Mouse (Mus musculus) layer of hippocampus, adult 2 months (tissue): ENCODE measurements around the gene Actn2. TPM values are rescaled to one million over a fixed set of nuclear protein-coding genes. Genes with fewer than 3 reads are reported as not detected.

Experiments used
- DNase-seq, 2 experiments: peaks; one replicate each; pipeline ENCODE4 v3.0.0; 2022; ENCODE audit warnings: low spot score in 2 of 2
- H3K27ac ChIP-seq: fragments of 200-600 bp; 2 replicates; pipeline ENCODE4 v1.8.1; 2022
- H3K4me3 ChIP-seq: fragments of 200-600 bp; 2 replicates; pipeline ENCODE4 v1.8.1; 2022; ENCODE audit warnings: mild to moderate bottlenecking
- CTCF ChIP-seq: fragments of 200-600 bp; conservative IDR thresholded peaks from 2 replicates; pipeline ENCODE4 v1.8.1; 2022; ENCODE audit warnings: antibody characterized with exemption, mild to moderate bottlenecking, moderate library complexity
- long read RNA-seq, 2 experiments: library from polyadenylated mRNA; stranded (forward); transcript quantifications; one replicate each; pipeline ENCODE4 v2.0.0; 2021; ENCODE audit warnings: borderline mapping rate in 2 of 2
- total RNA-seq, 2 experiments: library from RNA; stranded (reverse); gene quantifications; 2 replicates each; pipeline ENCODE4 v1.2.3; 2021

The Actn2 gene
- total RNA-seq, result 10 to 100 TPM; 22.4 to 23.1 TPM
- long read RNA-seq, experiment 1, transcript Actn2-201 (21 exons, 3,013 nt), result major isoform, 12 of 32 reads
- long read RNA-seq, experiment 1, partial matches to known transcripts, result 14 of 32 reads
- long read RNA-seq, experiment 1, other reads (novel, unspliced or antisense), result 6 of 32 reads
- long read RNA-seq, experiment 2, transcript Actn2-201 (21 exons, 3,013 nt), result major isoform, 6 of 16 reads
- long read RNA-seq, experiment 2, partial matches to known transcripts, result 6 of 16 reads
- long read RNA-seq, experiment 2, other reads (novel, unspliced or antisense), result 4 of 16 reads

DNA sequence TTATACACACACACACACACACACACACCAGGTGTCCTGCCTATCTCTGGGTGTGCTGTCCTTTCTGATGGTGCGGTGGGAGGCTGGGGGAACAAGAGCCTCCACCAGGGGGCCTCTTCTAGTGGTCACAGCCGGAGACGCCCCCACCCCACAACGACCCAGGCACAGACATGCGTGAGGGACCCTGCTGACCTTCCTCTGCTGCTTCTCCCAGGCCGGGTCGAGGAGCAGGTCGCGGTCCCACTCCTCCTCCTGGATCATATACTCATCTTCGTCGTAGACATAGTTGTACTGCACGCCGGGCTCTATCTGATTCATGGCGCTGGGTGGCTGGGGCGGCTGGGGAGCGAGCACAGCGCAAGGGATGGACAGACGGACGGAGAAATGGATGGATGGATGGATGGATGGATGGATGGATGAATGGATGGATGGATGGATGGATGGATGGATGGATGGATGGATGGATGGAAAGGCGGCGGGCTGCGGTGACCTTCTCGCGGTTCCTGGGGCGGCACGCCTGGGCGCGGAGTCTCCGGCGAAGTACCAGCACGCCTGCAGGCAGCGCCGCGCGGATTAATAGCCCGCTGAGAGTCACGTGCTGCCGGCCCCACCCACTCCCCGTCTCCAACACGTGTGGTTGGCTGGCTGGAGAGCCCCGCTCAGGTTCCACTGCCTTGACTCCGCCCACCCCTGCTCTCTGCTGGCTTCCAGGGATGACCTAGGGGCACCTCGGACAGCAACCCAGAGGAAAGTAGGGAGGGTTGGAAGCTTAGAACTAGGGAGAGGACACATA is at the start of gene Actn2:
Gene Actn2, minus strand, starts transcription at position 578 of the 793 bp plus-strand sequence.
- peak; percentile 61 for TF ChIP-seq CTCF
- DNase-seq, result peak; percentile 79 to 80
- H3K27ac ChIP-seq, result peak within 1 kb of the TSS; percentile 72; the same call in 1 of the 2 replicates

DNA sequence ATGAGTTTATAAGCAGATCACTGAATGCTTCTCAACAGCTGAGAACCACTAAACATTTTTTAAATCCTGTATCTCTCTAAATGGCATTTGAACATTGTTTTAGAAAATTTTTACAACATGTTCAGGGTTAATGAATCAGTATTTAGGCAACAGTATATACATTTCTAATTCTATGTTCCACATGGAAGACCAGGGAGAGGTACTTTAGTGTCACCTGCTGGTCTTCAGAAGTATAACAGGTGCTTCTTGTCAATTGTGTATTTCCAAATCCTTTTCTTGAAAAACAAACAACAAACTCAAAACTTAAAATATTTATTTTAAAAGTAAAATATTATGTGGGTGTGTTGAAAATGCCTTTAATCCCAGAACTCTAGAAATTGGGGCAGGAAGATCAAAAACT is 45.7 kb upstream of the Actn2 start:
- no peak overlapping the region for H3K4me3 ChIP-seq
- DNase-seq, result peak in 1 of 2 experiments; percentile 37
- no peak overlapping the region for H3K27ac ChIP-seq
- TF ChIP-seq CTCF, result peak; percentile 96

More for the DNA sequence above, at the start of gene Actn2:
- peak within 1 kb of the TSS; percentile 61 for H3K4me3 ChIP-seq

DNA sequence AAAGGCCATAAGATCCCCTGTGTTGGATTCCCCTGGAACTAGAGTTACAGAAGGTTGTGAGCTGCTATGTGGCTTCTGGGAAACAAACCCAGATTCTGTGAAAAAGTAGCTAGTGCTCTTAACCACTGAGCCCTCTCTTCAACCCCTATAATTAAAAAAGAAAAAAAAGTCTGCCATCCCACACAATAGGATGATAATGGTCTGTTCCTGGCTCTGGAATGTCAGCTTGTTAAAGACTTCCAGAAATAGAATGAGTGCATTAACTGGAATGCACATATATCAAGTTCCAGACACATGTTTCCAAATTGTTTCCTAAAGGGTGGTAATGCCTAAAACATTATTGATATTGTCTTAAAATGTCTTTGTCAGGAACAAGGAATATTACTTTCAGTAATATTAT is 44.2 kb upstream of the Actn2 start:
- Histone ChIP-seq H3K27ac (no peak overlapping the region), H3K4me3 (no peak overlapping the region)
- DNase-seq, result no peak
- no peak for TF ChIP-seq CTCF

DNA sequence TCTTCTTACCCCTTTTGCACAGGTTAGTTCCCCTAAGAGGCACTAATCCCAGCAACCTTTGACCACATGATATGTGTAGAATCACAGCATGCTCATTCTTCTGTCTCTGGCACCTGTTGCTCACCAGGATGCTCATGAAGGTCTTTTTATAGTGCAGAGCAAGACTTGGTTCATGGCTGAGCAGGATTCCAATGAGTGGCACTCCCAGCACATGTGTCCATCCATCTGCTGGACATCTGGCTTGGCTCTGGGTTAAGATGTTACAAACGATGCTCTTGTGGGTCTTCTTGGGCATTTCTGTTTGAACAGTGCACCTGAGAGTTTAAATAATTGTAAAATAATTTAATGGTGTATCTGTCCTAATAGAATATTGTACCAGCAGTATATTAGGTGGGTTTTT is 36.2 kb upstream of the Actn2 start:
- no peak overlapping the region for H3K4me3 ChIP-seq
- DNase-seq, result no peak
- H3K27ac ChIP-seq, result no peak overlapping the region
- no peak for TF ChIP-seq CTCF

DNA sequence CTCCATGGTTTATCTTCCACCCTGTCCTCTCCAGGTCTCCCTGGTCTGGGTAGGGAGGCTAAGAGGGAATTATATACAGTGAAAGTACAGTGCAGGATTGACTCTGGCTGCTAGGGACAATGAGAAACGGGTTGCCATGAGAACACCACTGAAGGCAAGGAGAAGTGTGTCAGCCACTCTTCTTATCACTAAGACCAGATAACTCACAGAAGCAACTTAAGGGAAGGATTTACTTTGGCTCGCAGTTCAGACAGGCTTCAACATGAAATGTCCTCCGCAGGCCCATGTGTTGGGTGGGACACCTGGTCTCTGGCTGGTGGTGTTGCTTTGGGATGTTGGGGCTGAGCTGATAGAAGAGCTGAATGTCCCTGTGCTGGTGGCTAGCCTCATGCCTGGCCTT is 32.2 kb upstream of the Actn2 start:
- H3K4me3 ChIP-seq, result no peak overlapping the region
- no peak for DNase-seq
- no peak overlapping the region for H3K27ac ChIP-seq
- TF ChIP-seq CTCF, result no peak

DNA sequence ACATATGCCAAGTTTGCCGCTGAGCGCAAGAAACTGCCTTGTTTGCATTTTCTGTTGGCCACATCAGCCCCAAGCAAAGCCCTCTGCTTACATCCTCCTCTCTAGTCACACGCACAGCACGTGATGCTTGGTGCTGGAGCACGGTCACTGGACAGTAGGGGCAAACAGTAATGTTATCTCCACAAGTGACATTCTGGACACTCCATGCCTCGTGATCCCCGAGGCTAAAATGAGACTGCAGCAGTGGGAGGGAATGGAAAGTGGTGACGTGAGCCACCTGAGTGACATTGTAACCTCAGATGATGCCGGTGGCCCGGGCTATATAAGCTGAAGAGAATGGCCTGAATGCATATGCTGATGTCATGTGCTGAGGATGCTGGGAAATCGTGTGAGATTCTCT is 29.4 kb upstream of the Actn2 start:
- DNase-seq, result no peak
- Histone ChIP-seq H3K27ac (no peak overlapping the region), H3K4me3 (no peak overlapping the region)
- no peak for TF ChIP-seq CTCF

DNA sequence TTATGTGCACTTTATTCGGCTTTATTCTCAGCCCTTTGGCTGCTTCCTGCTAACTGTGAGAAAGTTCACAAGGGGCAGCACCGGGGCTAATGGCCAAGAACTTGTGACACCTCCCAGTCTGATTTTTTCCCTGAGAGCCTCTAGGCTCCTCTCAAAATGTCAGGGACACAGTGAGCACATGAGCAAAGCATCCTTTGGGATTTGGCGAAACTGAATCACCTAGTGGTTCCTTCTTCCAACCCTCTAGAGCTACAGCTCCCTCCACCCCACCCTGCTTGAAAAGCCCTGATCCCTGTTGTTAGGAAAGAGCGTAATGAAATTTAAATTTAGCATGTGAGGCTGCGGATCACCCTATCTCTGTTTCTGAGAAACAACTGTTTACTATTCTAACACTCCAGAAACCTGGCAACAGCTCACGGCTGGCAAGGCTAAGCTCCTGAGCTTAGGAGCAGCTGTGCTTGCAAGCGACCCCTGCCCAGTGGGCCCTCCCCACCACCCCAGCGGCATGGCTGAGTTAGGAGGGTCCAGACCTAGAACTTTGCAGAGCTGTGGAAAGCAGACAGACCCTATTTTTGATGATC is 28.6 kb upstream of the Actn2 start:
- H3K4me3 ChIP-seq, result no peak overlapping the region
- H3K27ac ChIP-seq, result no peak overlapping the region
- DNase-seq, result no peak
- TF ChIP-seq CTCF, result no peak

DNA sequence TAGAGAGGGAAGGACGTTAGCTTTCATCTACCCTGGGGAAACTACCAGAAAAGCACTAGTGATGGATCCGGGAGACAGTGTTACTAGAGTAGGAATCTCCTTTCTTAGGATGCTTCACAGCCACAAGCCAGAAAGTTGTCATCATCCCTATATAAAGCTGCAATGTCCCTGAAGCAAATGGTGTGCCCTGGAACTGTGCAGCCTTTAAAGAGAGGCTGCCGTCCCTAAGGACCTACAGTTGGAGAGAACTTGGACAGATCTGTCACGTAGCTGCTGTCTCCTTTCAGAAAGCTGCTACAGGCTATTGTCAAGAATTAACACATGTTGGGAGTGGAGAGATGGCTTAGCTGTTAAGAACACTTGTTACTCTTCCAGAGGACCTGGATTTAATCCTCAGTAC is 20.9 kb upstream of the Actn2 start:
- TF ChIP-seq CTCF, result no peak
- H3K27ac ChIP-seq, result no peak overlapping the region
- no peak overlapping the region for H3K4me3 ChIP-seq
- no peak for DNase-seq

DNA sequence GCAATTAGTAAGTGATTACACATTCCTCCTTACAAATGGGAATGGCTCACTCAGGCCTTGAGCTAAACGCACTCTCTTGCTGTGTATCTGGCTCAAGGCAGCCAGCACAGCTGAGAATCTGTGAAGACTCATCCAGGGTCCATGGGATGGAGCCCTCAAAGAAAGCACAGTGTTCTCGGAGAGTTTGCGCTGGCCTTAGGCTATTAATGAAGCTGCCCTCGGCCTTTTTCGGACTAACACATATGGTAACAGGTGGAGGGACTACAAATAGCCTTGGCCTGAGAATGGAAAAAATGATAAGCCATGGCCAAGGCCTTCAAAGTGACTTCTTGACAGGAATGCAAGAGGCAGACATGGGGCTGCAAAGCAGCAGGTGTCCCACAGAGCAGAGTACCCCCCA is 17.0 kb upstream of the Actn2 start:
- TF ChIP-seq CTCF, result no peak
- H3K27ac ChIP-seq, result no peak overlapping the region
- no peak for DNase-seq
- H3K4me3 ChIP-seq, result no peak overlapping the region

DNA sequence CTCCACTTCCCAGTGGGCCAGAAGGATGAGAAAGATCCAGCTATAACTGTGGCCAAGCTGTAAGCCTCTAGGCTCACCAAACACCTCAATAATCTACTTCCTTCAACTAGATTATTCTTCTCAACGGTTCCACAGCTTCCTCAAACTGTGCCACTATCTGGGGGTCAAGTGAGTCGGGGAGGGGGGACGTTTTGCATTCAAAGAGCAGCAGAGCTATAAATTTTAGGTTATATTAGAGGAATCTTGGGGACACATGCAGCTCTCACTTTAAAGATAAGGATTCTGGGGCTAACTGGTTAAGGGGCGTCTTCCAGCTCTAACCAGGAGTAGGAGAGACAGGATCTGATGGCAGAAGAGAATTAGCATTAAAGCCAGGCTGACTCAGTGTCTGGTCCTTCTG is 15.6 kb upstream of the Actn2 start:
- TF ChIP-seq CTCF, result no peak
- Histone ChIP-seq H3K27ac (no peak overlapping the region), H3K4me3 (no peak overlapping the region)
- no peak for DNase-seq

DNA sequence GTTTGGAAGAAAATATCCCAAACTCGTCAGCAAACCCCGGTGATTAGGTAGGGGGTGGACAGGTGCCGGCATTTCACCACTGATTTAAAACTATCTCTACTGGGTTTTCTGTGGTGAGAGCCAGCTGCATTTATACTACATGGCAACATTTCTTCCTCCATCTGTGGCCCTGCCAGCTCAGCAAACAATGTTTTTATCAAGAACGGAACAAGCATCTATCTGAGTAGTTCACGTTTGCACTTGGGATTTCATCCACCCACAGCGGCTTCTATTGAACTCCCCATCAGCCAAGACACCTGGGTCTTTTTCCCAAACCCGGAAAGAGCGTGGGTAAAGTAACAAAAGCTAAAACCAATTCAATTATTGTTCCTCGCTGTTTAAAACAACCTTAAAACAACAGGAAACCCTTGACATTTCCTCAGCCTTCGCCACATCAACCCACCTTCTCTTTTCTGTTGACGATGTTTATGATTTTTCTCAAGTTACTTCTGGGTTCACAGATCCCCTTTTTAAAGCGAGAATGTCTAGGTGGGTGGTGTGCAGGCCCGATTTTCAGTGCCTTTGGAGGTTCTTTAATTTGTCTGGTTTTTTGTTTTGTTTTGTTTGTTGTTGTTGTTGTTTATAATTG is 8.8 kb upstream of the Actn2 start:
- Histone ChIP-seq H3K4me3 (no peak overlapping the region), H3K27ac (no peak overlapping the region)
- DNase-seq, result no peak
- TF ChIP-seq CTCF, result no peak

DNA sequence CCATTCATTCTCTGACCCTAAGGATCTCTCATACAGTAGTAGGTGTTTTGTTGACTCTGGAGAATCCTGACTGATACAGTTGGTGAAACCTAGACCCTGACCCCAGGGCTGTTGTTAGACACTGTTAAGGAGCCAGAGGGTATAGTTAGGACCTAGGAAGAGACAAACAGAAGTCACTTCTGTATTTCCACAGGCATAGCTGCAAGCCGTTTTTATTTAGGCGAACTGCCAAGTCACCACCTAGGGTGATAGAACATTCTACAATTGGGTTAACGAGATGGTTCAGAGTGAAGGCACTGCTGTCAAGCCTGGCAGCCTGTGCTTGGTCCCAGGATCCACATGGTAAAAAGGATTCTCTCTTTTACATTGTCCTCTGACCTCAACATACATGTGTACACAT is 6.3 kb upstream of the Actn2 start:
- TF ChIP-seq CTCF, result no peak
- H3K4me3 ChIP-seq, result no peak overlapping the region
- DNase-seq, result no peak
- H3K27ac ChIP-seq, result no peak overlapping the region

DNA sequence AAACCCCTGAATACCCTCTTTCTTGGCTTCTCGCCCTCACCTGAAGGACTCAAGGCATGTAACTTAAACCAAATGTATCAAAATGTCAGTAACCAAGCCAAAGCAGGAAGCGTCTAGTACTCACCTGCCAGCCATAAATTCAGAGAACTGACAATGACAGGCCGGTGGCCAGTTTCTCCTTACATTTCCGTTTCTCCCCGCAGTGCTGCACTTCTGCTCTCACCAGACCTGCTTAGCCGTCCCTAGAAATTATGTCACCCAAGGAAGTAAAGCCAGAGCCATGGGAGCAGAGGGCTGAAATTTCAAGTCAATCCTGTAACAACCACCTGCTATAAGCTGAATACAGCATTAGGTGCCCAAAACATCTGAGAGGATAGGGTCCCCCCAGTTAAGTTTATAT is 887 bp upstream of the Actn2 start:
- no peak overlapping the region for H3K27ac ChIP-seq
- no peak for TF ChIP-seq CTCF
- no peak for DNase-seq
- H3K4me3 ChIP-seq, result no peak overlapping the region
